21 mouse cellular contexts compared by ENCODE assay signal in the genomic region with DNA sequence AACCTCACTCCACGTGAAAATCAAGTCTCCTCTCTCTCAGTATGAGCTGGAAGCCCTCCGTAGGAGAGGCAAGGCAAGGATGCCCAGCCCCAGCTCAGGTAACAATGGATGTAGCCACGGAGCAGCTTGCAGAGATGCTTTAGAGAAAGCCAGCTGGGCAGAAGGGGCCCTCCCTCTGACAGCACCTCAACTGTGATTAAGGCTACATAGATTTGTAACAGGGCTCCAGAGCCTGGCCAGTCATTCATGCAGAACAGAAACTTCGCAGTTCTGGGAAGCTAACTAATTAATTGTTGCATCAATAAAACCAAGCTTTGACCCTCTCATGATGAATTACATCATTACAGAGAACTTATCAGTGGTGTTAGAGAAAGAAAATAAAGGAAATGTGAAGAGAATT.
DNase-seq lines count a peak whose midpoint lies in the region; ATAC-seq and TF ChIP-seq lines count a peak whose summit lies in the region.
"Had no signal": no experiment of that assay in that cellular context is flagged by ENCODE, and none has a peak within 500 bp of the region (broad histone marks: within the 10 kb centered on the region; RNA-seq: fewer than 3 reads in every experiment).

No protein-coding gene starts in this region.

- peak; percentile 94 for ATAC-seq in Patski
- ATAC-seq: activated CD4-positive, CD25-positive, alpha-beta regulatory T cell, adult 4 months; CD4-positive, CD25-positive, alpha-beta regulatory T cell, adult 4 months had no signal

- no peak for TF ChIP-seq CTCF in Patski (IDR thresholded peaks at IDR 0.05)

- in situ Hi-C loops in Patski (cut with MboI; ENCODE audit: low pct_unique_long_range_greater_than_20kb) = no loop called here

- POLR2A ChIA-PET in Patski (lab: Charles Lee) = no interaction called here

- peak; percentile 18 for DNase-seq in retina, embryonic 14.5 days (ENCODE audit: low spot score)
- DNase-seq in retina, postnatal 1 day = no peak
- DNase-seq in Muller cell, postnatal 12 days (ENCODE audit: inconsistent ontology term) = peak; percentile 33
- DNase-seq in Patski (ENCODE audit: low read depth, low spot score) = peak; percentile 67
- no peak for DNase-seq in thymus, postnatal 36 days
- no peak for DNase-seq in layer of hippocampus, adult 9-11 months
- DNase-seq: adrenal gland, adult 2 months; adrenal gland, adult 8-10 months; adrenal gland, postnatal 10 days; adrenal gland, postnatal 14 days; adrenal gland, postnatal 25 days; adrenal gland, postnatal 36 days; B cell, adult 2 months; cerebellum, adult 11 months; cerebellum, adult 11-12 months; cerebellum, adult 18-20 months; cerebellum, adult 2 months; cerebellum, adult 8-10 months had no signal

- CTCF ChIA-PET in Patski (lab: Charles Lee) = no interaction called here

- H3K27me3 ChIP-seq in Patski = no peaks in the 10 kb centered on the region
- H3K27me3 ChIP-seq: CH12.LX had no signal

Comparison
In these comparisons a context has a peak if more than half of its experiments do, and no peak if none do; other contexts are left out.
1. DNase-seq: peak in retina, embryonic 14.5 days (single experiment), Muller cell, postnatal 12 days (single experiment) and Patski (single experiment); none in retina, postnatal 1 day (single experiment), thymus, postnatal 36 days (0 of 2) and layer of hippocampus, adult 9-11 months (single experiment).